Mouse (Mus musculus) cerebellum, adult 11 months (tissue): ENCODE results near the gene Gpc5.

Experiments
- DNase-seq: peaks from one replicate; pipeline ENCODE4 v3.0.0; 2022

Gene Gpc5

GRCm38 (mm10) chr14:115844773-115845427 is 752.9 kb downstream of the Gpc5 start:
- DNase-seq: no peak

GRCm38 (mm10) chr14:115869127-115869526 is 777.1 kb downstream of the Gpc5 start:
- DNase-seq: no peak

DNA sequence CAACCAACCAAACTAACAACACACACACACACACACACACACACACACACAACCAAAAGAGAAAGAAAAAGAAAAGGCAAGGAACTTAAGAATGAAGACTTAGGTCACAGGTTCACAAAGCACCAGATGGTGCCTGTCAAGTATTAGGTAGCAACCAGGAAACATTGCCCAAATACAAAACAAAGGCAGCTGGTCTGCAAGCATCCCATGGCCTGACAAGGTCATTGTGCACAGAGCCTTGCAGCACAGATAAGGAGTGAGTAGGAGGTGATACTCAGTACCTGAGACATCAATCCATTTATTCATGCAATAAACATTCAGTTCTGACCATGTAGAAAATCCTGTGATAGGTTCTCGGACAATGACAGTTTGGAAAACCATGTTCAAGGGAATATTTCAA is 884.0 kb downstream of the Gpc5 start:
- no peak for DNase-seq

DNA sequence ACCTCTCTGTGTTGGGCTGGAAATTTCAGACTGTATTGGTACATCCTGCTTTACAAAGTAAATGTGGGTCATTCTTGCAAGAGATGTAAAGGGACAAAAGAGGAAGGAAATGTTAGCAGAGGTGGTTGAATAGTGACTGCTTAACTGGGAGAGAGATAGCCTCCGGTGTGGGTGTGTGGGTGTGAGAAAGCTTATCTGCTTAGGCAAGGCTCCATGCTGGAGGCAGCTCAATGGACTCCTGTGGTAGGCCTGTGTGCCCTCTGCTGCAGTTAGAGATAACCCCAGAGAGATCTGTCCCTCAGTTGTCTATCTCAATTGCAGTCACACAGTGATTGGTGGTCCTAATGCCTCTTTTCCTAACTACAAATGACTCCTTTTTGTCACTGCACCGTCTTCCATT is 887.2 kb downstream of the Gpc5 start:
- no peak for DNase-seq

DNA sequence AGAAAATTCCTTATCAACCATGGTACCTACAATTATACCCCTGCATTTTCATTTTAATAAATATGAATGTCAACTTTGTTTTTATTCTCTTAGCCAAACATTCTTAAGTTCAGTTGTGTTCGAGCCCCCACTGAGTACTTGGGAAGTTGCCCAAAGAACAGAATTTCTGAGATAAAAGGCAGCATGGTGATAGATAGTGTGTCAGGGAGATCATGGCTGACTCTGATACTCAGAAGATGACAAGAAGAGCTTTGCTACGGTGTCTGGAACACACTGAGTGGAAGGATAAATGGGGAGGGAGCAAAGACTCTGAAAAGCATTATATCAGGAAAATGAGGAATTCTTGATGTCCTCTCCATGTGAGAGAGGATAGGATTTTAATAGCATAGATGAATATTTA is 898.7 kb downstream of the Gpc5 start:
- no peak for DNase-seq

DNA sequence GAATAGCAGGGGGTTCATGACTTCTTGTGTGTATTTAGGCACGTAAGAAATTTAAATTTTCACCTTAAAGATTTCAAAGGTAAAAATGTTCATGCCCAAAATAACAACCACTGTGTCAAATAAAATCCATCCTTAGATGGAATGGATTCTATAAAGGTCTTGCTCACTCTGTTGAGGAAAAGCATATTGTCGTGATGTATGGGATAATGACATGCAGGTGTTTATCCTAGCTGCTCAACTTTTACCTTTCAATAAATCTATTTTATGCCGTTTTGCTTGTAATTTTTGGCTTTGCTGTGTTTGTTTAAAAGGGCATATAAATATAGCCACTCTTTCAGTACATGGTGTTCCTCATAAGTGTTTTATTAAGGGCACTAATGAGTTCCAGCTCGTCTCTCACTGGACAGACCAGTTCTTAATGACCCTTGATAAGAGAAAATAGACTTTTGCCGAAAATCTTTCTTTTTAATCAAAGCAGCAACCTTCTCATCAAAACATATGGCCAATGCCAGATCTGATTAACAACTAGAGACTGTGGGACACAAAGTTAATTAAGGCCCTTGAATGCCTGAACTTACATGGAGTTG is 901.6 kb downstream of the Gpc5 start:
- no peak for DNase-seq

DNA sequence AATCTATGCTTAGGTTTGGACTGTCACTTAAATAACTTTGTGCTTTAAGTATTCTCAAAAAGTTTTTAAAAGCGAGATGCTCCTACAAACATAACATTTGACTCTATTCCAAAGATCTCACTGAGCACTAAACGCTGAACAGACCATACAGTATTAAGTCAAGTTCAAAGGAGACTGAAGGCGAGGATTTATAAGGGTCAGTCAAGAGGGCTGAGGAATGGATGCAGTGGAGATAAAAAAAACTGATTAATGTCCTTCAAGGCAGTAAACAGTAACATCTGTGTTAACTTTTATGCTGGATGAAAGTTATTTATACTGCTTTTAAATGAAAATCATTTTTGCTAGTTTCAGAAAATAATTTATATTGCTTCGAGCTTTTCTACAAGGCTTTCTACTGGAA is 906.9 kb downstream of the Gpc5 start:
- no peak for DNase-seq

- DNase-seq: no peak
Measured at GRCm38 (mm10) chr14:116087010-116087409, 995.0 kb downstream of the Gpc5 start.

GRCm38 (mm10) chr14:116127943-116128342 is 1035.9 kb downstream of the Gpc5 start:
- DNase-seq: no peak

DNA sequence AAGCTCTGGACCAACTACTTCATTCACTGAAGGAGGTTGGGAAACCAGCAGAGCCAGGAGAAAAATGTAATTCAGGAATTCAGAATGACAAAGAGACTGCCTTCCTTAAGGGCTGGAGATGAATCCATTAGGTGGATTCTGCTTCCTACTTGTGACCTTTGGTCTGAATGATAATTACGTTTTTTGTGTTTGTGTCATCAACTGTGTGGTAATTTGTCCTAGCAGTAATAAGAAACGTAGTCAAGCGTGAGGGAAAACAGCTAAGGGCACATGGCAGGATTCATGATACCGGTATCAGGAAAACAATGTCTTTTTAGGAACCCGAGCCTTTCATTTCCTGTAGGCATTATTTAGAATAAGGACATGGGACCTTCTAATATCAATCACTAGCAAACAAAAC is 1045.3 kb downstream of the Gpc5 start:
- DNase-seq: no peak

DNA sequence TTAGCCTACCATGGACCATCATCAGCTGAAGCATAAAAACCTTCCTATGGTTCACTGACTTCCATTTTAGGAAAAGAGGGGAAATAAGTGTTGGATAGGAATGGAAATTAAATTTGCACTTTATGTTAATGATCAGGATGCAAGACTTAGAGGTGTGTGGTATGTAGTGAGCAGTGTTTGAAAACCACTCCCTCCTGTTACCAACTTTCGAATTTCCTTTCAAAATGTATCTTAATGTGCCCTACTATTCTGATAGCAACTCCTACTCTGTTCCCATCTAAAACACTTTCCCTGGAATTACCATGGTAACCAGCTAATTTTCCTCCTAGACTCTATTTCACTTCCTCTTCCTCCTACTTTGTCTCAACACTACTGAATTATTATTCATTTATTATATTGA is 1045.8 kb downstream of the Gpc5 start:
- no peak for DNase-seq

DNA sequence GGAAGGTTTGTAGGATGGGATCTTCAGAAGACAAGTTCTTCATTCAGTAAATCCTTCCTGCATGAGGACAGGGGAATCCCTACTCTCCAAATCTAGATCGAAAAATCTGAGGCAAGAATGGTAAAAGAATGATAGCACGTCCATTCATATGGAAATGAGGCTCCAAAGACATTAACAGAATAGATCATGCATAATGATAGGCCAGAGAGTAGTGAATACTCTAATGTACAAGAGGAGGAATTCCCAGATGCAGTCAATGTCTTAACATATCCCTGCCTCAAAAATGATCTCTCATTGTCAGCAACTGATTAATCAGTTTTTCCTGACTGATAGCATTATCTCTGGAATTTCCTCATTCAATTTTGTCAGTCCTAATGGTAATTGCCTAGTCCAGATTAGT is 1070.6 kb downstream of the Gpc5 start:
- DNase-seq: no peak

- no peak for DNase-seq
Measured at GRCm38 (mm10) chr14:116167401-116167800, 1075.4 kb downstream of the Gpc5 start.

GRCm38 (mm10) chr14:116169129-116169528 is 1077.1 kb downstream of the Gpc5 start:
- DNase-seq: no peak

- no peak for DNase-seq
Measured at GRCm38 (mm10) chr14:116186981-116187380, 1095.0 kb downstream of the Gpc5 start.

DNA sequence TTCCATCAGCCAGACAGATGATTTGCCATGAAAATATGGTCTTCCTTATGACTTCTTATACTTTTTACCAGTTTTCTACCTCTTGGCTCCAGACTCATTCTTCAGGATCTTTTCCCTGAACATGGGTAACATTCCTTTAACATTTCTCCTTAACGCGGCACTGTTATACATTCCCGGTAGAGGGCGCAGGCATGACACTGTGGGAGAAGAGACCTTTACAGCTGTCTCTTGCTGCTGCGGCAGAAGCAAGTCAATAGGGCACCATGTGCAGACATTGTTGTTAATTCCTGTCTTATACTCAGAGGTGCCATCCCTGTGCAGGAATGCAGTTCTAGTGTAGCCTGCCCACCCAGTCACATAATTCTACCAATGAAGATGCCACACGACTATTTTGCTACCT is 1115.0 kb downstream of the Gpc5 start:
- DNase-seq: no peak

DNA sequence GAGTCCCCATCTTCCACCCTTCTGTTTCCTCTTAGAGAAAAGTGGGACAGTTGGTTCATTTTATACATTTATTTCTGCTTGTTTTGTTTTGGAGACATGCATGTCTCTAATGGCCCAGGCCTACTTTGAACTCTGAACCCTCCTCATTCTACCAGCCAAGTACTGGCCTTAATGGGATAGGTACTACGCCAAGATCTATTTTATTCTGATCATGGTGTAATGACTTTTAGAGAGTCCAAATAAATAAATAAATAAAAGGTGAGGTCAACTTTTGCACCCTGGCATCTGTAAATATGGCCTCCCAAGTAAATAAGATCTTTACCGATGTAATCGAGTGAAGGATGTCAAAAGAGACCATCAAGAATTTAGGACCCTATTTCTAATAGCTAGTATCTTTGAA is 1116.6 kb downstream of the Gpc5 start:
- DNase-seq: no peak

GRCm38 (mm10) chr14:116209045-116209444 is 1117.0 kb downstream of the Gpc5 start:
- DNase-seq: no peak

- no peak for DNase-seq
Measured at GRCm38 (mm10) chr14:116210304-116210703, 1118.3 kb downstream of the Gpc5 start.

GRCm38 (mm10) chr14:116212029-116212428 is 1120.0 kb downstream of the Gpc5 start:
- DNase-seq: no peak

- DNase-seq: no peak
Measured at GRCm38 (mm10) chr14:116258126-116258525, 1166.1 kb downstream of the Gpc5 start.

DNA sequence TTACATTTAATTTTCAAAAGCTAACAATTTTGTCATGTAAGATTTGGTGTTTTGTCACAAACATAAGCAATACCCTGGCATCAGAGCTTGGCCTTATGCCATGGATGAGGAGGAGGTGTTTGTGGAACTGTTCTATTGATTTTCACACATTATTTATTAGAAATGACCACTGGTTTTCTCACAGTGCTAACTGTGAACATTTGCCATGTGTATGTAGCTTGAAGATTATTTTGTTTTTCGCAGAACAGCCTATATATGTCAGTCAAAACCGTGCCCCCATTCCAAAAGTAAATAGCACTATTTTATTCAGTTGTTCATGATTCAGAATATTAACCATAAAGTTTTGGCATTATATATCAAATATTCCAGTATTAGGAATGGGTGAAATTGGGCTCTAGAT is 1216.5 kb downstream of the Gpc5 start:
- DNase-seq: no peak

GRCm38 (mm10) chr14:116317491-116317890 is 1225.5 kb downstream of the Gpc5 start:
- no peak for DNase-seq

DNA sequence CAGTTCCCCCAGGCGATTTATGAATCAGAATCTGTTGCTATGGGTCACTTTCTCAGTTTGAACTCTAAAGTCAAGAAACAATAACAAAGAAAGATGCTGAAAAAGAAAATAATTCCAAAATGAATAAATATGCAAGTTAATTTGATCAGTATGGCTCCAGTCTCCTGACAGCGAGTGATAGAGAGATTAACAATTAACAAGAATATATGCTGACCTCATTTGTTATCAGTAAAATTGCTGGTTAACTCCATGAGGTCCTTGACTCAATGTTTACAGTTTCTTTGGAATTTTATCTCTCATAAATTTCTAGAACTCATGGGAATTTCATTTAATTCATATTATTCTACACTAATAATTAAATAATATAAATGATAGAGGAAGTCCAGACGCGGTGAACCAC is 1244.2 kb downstream of the Gpc5 start:
- DNase-seq: no peak

GRCm38 (mm10) chr14:116338395-116338794 is 1246.4 kb downstream of the Gpc5 start:
- DNase-seq: no peak
